In the genomic region with DNA sequence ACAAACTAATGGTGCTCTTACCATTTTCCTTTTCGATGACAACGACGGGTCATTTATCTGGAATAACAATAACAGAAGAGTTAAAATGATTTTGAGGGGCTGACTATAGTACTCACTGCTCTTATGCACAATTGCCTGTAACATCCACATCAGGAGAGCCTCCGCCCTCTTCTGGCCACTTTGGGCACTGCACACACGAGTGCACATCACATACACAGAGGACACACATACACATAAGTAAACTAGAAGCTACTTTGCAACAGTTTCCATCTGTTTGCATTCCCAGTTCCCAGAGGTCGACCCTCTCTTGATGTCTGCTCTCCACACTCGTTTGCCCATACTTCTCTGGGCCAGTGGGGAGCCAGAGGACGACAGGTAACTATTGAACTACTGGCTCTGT, we compare ENCODE assay signal across 17 mouse cellular contexts. TPM values are rescaled to one million over a fixed set of nuclear protein-coding genes. Genes with fewer than 3 reads are reported as not detected.
A peak's percentile ranks its signal among the peaks of the same experiment; 100 is the strongest.
DNase-seq lines count a peak whose midpoint lies in the region; ATAC-seq and TF ChIP-seq lines count a peak whose summit lies in the region.
"Had no signal": no experiment of that assay in that cellular context is flagged by ENCODE, and none has a peak within 500 bp of the region (broad histone marks: within the 10 kb centered on the region; RNA-seq: fewer than 3 reads in every experiment).

No protein-coding gene starts in this region.

- H3K4me2 ChIP-seq in intestine, postnatal 0 days (replicated peaks; ENCODE audit: low read depth) = no peak overlapping the region
- no peak overlapping the region for H3K4me2 ChIP-seq in intestine, embryonic 15.5 days (replicated peaks)
- H3K4me2 ChIP-seq in midbrain, postnatal 0 days (ENCODE audit: low read depth, low read length, poor library complexity, severe bottlenecking) = no peak overlapping the region
- H3K4me2 ChIP-seq in midbrain, embryonic 14.5 days (ENCODE audit: low read length) = no peak overlapping the region
- no peak overlapping the region for H3K4me2 ChIP-seq in midbrain, embryonic 13.5 days (replicated peaks)
- H3K4me2 ChIP-seq: embryonic facial prominence, embryonic 15.5 days; forebrain, embryonic 13.5 days; heart, embryonic 15.5 days; hindbrain, embryonic 14.5 days; limb, embryonic 13.5 days had no signal

- WGBS in intestine, postnatal 0 days = 87% methylated on average over 8 of the region's 8 CpGs
- 87% methylated on average over 8 of the region's 8 CpGs for WGBS in intestine, embryonic 15.5 days
- 87% methylated on average over 8 of the region's 8 CpGs for WGBS in midbrain, postnatal 0 days
- WGBS in midbrain, embryonic 14.5 days = 88% methylated on average over 8 of the region's 8 CpGs
- whole genome bisulfite sequencing in midbrain, embryonic 13.5 days = 85% methylated on average over 8 of the region's 8 CpGs

- peak; percentile 53 for TF ChIP-seq CTCF in intestine, postnatal 0 days (IDR thresholded peaks at IDR 0.05; ENCODE audit: low read depth)
- peak; percentile 37; the same call in 1 of the 2 replicates for TF ChIP-seq CTCF in midbrain, postnatal 0 days (IDR thresholded peaks at IDR 0.05)

- H3K27ac ChIP-seq in intestine, postnatal 0 days (ENCODE audit: low read depth, low read length) = no peak overlapping the region
- H3K27ac ChIP-seq in intestine, embryonic 15.5 days = no peak overlapping the region
- H3K27ac ChIP-seq in midbrain, postnatal 0 days (ENCODE audit: low read depth, low read length) = no peak overlapping the region
- H3K27ac ChIP-seq in midbrain, embryonic 14.5 days (replicated peaks; ENCODE audit: low read depth, low read length) = no peak overlapping the region
- H3K27ac ChIP-seq in midbrain, embryonic 13.5 days = no peak overlapping the region
- H3K27ac ChIP-seq: embryonic facial prominence, embryonic 15.5 days; forebrain, embryonic 13.5 days; heart, embryonic 15.5 days; hindbrain, embryonic 14.5 days; limb, embryonic 13.5 days; macrophage had no signal

- H3K4me1 ChIP-seq in intestine, postnatal 0 days (replicated peaks; ENCODE audit: control insufficient read depth, insufficient read depth, low read length) = 0 out of 2 replicates have a peak, but pooled peaks cover 5% of the 10 kb centered on the region
- no peaks in the 10 kb centered on the region for H3K4me1 ChIP-seq in intestine, embryonic 15.5 days (replicated peaks)
- no peaks in the 10 kb centered on the region for H3K4me1 ChIP-seq in midbrain, postnatal 0 days (ENCODE audit: insufficient read depth, low read length)
- H3K4me1 ChIP-seq in midbrain, embryonic 14.5 days (ENCODE audit: control insufficient read depth, insufficient read depth, low read length) = no peaks in the 10 kb centered on the region
- H3K4me1 ChIP-seq in midbrain, embryonic 13.5 days (replicated peaks) = no peaks in the 10 kb centered on the region
- H3K4me1 ChIP-seq: embryonic facial prominence, embryonic 15.5 days; forebrain, embryonic 13.5 days; limb, embryonic 13.5 days had no signal

- no peak for ATAC-seq in intestine, postnatal 0 days
- ATAC-seq in intestine, embryonic 15.5 days = no peak
- no peak for ATAC-seq in midbrain, postnatal 0 days (ENCODE audit: low FRiP score)
- ATAC-seq in midbrain, embryonic 14.5 days (ENCODE audit: low FRiP score, low TSS enrichment) = no peak
- ATAC-seq in midbrain, embryonic 13.5 days = no peak
- ATAC-seq: forebrain, embryonic 13.5 days had no signal

- no peaks in the 10 kb centered on the region for H3K27me3 ChIP-seq in intestine, postnatal 0 days (replicated peaks; ENCODE audit: control insufficient read depth, insufficient read depth, low read length)
- no peaks in the 10 kb centered on the region for H3K27me3 ChIP-seq in intestine, embryonic 15.5 days (replicated peaks)
- H3K27me3 ChIP-seq in midbrain, postnatal 0 days (ENCODE audit: insufficient read depth, low read length) = no peaks in the 10 kb centered on the region
- no peaks in the 10 kb centered on the region for H3K27me3 ChIP-seq in midbrain, embryonic 14.5 days (ENCODE audit: control insufficient read depth, insufficient read depth, low read length)
- H3K27me3 ChIP-seq in splenic B cell, adult 2 months (ENCODE audit: control insufficient read depth, insufficient read depth, low read length, poor library complexity, severe bottlenecking) = no peaks in the 10 kb centered on the region
- H3K27me3 ChIP-seq in midbrain, embryonic 13.5 days = no peaks in the 10 kb centered on the region
- H3K27me3 ChIP-seq: embryonic facial prominence, embryonic 15.5 days; forebrain, embryonic 13.5 days; heart, embryonic 15.5 days; limb, embryonic 13.5 days had no signal

- peaks cover 30% of the 10 kb centered on the region; the same call in 1 of the 2 replicates for H3K36me3 ChIP-seq in intestine, postnatal 0 days (ENCODE audit: control insufficient read depth, insufficient read depth)
- H3K36me3 ChIP-seq in intestine, embryonic 15.5 days = 0 out of 2 replicates have a peak, but pooled peaks cover 4% of the 10 kb centered on the region
- H3K36me3 ChIP-seq in midbrain, postnatal 0 days (ENCODE audit: insufficient read depth, low read length) = 0 out of 2 replicates have a peak, but pooled peaks cover 8% of the 10 kb centered on the region
- no peaks in the 10 kb centered on the region for H3K36me3 ChIP-seq in midbrain, embryonic 14.5 days (ENCODE audit: control insufficient read depth, insufficient read depth, low read length)
- peaks cover 8% of the 10 kb centered on the region for H3K36me3 ChIP-seq in splenic B cell, adult 2 months (ENCODE audit: control insufficient read depth, insufficient read depth, low read length, poor library complexity, severe bottlenecking)
- H3K36me3 ChIP-seq in midbrain, embryonic 13.5 days = 0 out of 2 replicates have a peak, but pooled peaks cover 7% of the 10 kb centered on the region

- no peak overlapping the region for H3K9ac ChIP-seq in intestine, postnatal 0 days (ENCODE audit: low read depth, low read length)
- no peak overlapping the region for H3K9ac ChIP-seq in intestine, embryonic 15.5 days
- no peak overlapping the region for H3K9ac ChIP-seq in midbrain, postnatal 0 days (replicated peaks; ENCODE audit: low read length, poor library complexity, severe bottlenecking)
- no peak overlapping the region for H3K9ac ChIP-seq in midbrain, embryonic 14.5 days (replicated peaks; ENCODE audit: low read length)
- H3K9ac ChIP-seq in midbrain, embryonic 13.5 days (replicated peaks) = no peak overlapping the region
- H3K9ac ChIP-seq: embryonic facial prominence, embryonic 15.5 days; forebrain, embryonic 13.5 days; heart, embryonic 15.5 days; hindbrain, embryonic 14.5 days; limb, embryonic 13.5 days had no signal

- no peak for DNase-seq in midbrain, postnatal 0 days (ENCODE audit: low spot score)
- no peak for DNase-seq in midbrain, embryonic 14.5 days
- DNase-seq in NIH3T3 (ENCODE audit: low read depth) = peak; percentile 8
- peak; percentile 33 for DNase-seq in splenic B cell, adult 2 months (ENCODE audit: low read depth, low spot score)
- no peak for DNase-seq in adrenal gland, adult 8-10 months
- DNase-seq: gastrocnemius, postnatal 36 days; right cerebral cortex, adult 18-20 months had no signal

- no peak overlapping the region for H3K4me3 ChIP-seq in intestine, postnatal 0 days (ENCODE audit: low read depth, low read length)
- H3K4me3 ChIP-seq in intestine, embryonic 15.5 days (replicated peaks) = no peak overlapping the region
- H3K4me3 ChIP-seq in midbrain, postnatal 0 days (ENCODE audit: low read depth, low read length) = no peak overlapping the region
- H3K4me3 ChIP-seq in midbrain, embryonic 14.5 days (replicated peaks; ENCODE audit: low read depth, low read length) = no peak overlapping the region
- no peak overlapping the region for H3K4me3 ChIP-seq in midbrain, embryonic 13.5 days (replicated peaks)
- H3K4me3 ChIP-seq: embryonic facial prominence, embryonic 15.5 days; forebrain, embryonic 13.5 days; heart, embryonic 15.5 days; limb, embryonic 13.5 days had no signal

- no peaks in the 10 kb centered on the region for H3K9me3 ChIP-seq in intestine, postnatal 0 days (ENCODE audit: control insufficient read depth)
- no peaks in the 10 kb centered on the region for H3K9me3 ChIP-seq in intestine, embryonic 15.5 days
- H3K9me3 ChIP-seq in midbrain, postnatal 0 days (ENCODE audit: low read length) = no peaks in the 10 kb centered on the region
- 0 out of 2 replicates have a peak, but pooled peaks cover 5% of the 10 kb centered on the region for H3K9me3 ChIP-seq in midbrain, embryonic 14.5 days (ENCODE audit: control insufficient read depth, low read length)
- H3K9me3 ChIP-seq in midbrain, embryonic 13.5 days = no peaks in the 10 kb centered on the region
- H3K9me3 ChIP-seq: embryonic facial prominence, embryonic 15.5 days; forebrain, embryonic 13.5 days had no signal

RNA-seq across cellular contexts. Expression of a gene that starts 9.0 kb away (rescaled TPM):
- 20.8 and 21.1 TPM in 2 replicates for polyA plus RNA-seq in intestine, postnatal 0 days (2015; fragmentation: Nextera tagmentation; extraction: Ambion mirVana)
- polyA plus RNA-seq in intestine, embryonic 15.5 days (2015; fragmentation: Nextera tagmentation; extraction: Ambion mirVana) = 27.3 and 27.4 TPM in 2 replicates
- 1.4 and 3.4 TPM in 2 replicates for total RNA-seq in midbrain, postnatal 0 days (2014; rRNA removed)
- 2.1 and 2.3 TPM in 2 replicates for polyA plus RNA-seq in midbrain, postnatal 0 days (2015; fragmentation: Nextera tagmentation; extraction: Ambion mirVana)
- polyA plus RNA-seq in midbrain, embryonic 14.5 days (2014; fragmentation: Nextera tagmentation; extraction: Ambion mirVana) = 1.9 and 2.7 TPM in 2 replicates
- 1.5 and 2.3 TPM in 2 replicates for polyA plus RNA-seq in midbrain, embryonic 13.5 days (2015; fragmentation: Nextera tagmentation; extraction: Ambion mirVana)
- 1 to 10 TPM in 1 of 4 experiments, under 1 TPM in 3; 0.61 to 1.4 (median 0.83) TPM for total RNA-seq in adrenal gland, adult 8-10 months (2022)

RNA-seq across cellular contexts. Expression of a gene that starts 43.0 kb away (rescaled TPM):
- polyA plus RNA-seq in intestine, postnatal 0 days (2015; fragmentation: Nextera tagmentation; extraction: Ambion mirVana) = 143 and 156 TPM in 2 replicates
- polyA plus RNA-seq in intestine, embryonic 15.5 days (2015; fragmentation: Nextera tagmentation; extraction: Ambion mirVana) = 258 and 271 TPM in 2 replicates
- total RNA-seq in midbrain, postnatal 0 days (2014; rRNA removed) = 136 and 141 TPM in 2 replicates
- polyA plus RNA-seq in midbrain, postnatal 0 days (2015; fragmentation: Nextera tagmentation; extraction: Ambion mirVana) = 317 and 334 TPM in 2 replicates
- polyA plus RNA-seq in midbrain, embryonic 14.5 days (2014; fragmentation: Nextera tagmentation; extraction: Ambion mirVana) = 344 and 368 TPM in 2 replicates
- polyA plus RNA-seq in midbrain, embryonic 13.5 days (2015; fragmentation: Nextera tagmentation; extraction: Ambion mirVana) = 339 and 353 TPM in 2 replicates
- 10 to 100 TPM; 63.5 to 73.0 (median 71.1) TPM for total RNA-seq in adrenal gland, adult 8-10 months (2022)

RNA-seq across cellular contexts. Expression of a gene that starts 43.1 kb away (rescaled TPM):
- polyA plus RNA-seq in intestine, postnatal 0 days (2015; fragmentation: Nextera tagmentation; extraction: Ambion mirVana) = 10.3 and 11.1 TPM in 2 replicates
- 17.1 and 19.3 TPM in 2 replicates for polyA plus RNA-seq in intestine, embryonic 15.5 days (2015; fragmentation: Nextera tagmentation; extraction: Ambion mirVana)
- 13.5 and 17.7 TPM in 2 replicates for total RNA-seq in midbrain, postnatal 0 days (2014; rRNA removed)
- 12.3 and 14.0 TPM in 2 replicates for polyA plus RNA-seq in midbrain, postnatal 0 days (2015; fragmentation: Nextera tagmentation; extraction: Ambion mirVana)
- 17.8 and 20.6 TPM in 2 replicates for polyA plus RNA-seq in midbrain, embryonic 14.5 days (2014; fragmentation: Nextera tagmentation; extraction: Ambion mirVana)
- 20.9 and 21.2 TPM in 2 replicates for polyA plus RNA-seq in midbrain, embryonic 13.5 days (2015; fragmentation: Nextera tagmentation; extraction: Ambion mirVana)
- 10 to 100 TPM; 20.8 to 24.1 (median 22.3) TPM for total RNA-seq in adrenal gland, adult 8-10 months (2022)

RNA-seq across cellular contexts. Expression of a gene that starts 43.6 kb away (rescaled TPM):
- polyA plus RNA-seq in intestine, postnatal 0 days (2015; fragmentation: Nextera tagmentation; extraction: Ambion mirVana) = 10.9 and 11.1 TPM in 2 replicates
- 5.7 and 9.1 TPM in 2 replicates for polyA plus RNA-seq in intestine, embryonic 15.5 days (2015; fragmentation: Nextera tagmentation; extraction: Ambion mirVana)
- total RNA-seq in midbrain, postnatal 0 days (2014; rRNA removed) = 41.5 and 58.3 TPM in 2 replicates
- polyA plus RNA-seq in midbrain, postnatal 0 days (2015; fragmentation: Nextera tagmentation; extraction: Ambion mirVana) = 45.9 and 51.3 TPM in 2 replicates
- 30.9 and 31.3 TPM in 2 replicates for polyA plus RNA-seq in midbrain, embryonic 14.5 days (2014; fragmentation: Nextera tagmentation; extraction: Ambion mirVana)
- polyA plus RNA-seq in midbrain, embryonic 13.5 days (2015; fragmentation: Nextera tagmentation; extraction: Ambion mirVana) = 21.6 and 24.0 TPM in 2 replicates
- 10 to 100 TPM in 2 of 4 experiments, 1 to 10 TPM in 2; 8.3 to 15.0 (median 10.0) TPM for total RNA-seq in adrenal gland, adult 8-10 months (2022)

RNA-seq across cellular contexts. Expression of a gene that starts 55.2 kb away (rescaled TPM):
- polyA plus RNA-seq in intestine, postnatal 0 days (2015; fragmentation: Nextera tagmentation; extraction: Ambion mirVana) = 44.5 and 49.4 TPM in 2 replicates
- 86.9 and 89.1 TPM in 2 replicates for polyA plus RNA-seq in intestine, embryonic 15.5 days (2015; fragmentation: Nextera tagmentation; extraction: Ambion mirVana)
- total RNA-seq in midbrain, postnatal 0 days (2014; rRNA removed) = 12.4 and 12.7 TPM in 2 replicates
- 9.0 and 9.7 TPM in 2 replicates for polyA plus RNA-seq in midbrain, postnatal 0 days (2015; fragmentation: Nextera tagmentation; extraction: Ambion mirVana)
- polyA plus RNA-seq in midbrain, embryonic 14.5 days (2014; fragmentation: Nextera tagmentation; extraction: Ambion mirVana) = 4.3 and 7.4 TPM in 2 replicates
- 3.6 and 4.3 TPM in 2 replicates for polyA plus RNA-seq in midbrain, embryonic 13.5 days (2015; fragmentation: Nextera tagmentation; extraction: Ambion mirVana)
- total RNA-seq in adrenal gland, adult 8-10 months (2022) = 10 to 100 TPM in 2 of 4 experiments, 1 to 10 TPM in 2; 6.6 to 28.6 (median 16.7) TPM
- polyA plus RNA-seq: G1E, macrophage had no signal

Comparison
In these comparisons a context has a peak if more than half of its experiments do, and no peak if none do; other contexts are left out.
1. DNase-seq: peak in NIH3T3 (single experiment) and splenic B cell, adult 2 months (single experiment); none in midbrain, postnatal 0 days (single experiment), midbrain, embryonic 14.5 days (single experiment) and adrenal gland, adult 8-10 months (single experiment).